Mouse (Mus musculus) liver, adult 2 months (tissue): ENCODE measurements at regions not wholly inside any gene's neighbourhood (a gene's known extent, or its start where the extent isn't known, plus 50 kb on each side); places are given as distances from the start of the nearest gene placed in this dataset.

Source experiments
- DNase-seq: peaks from one replicate; pipeline ENCODE4 v3.0.0-alpha.2; 2011; ENCODE audit warnings: low read depth, low spot score; ENCODE audit errors: extremely low read depth
- H3K27ac ChIP-seq: fragments of 200-500 bp; replicated peaks from 2 replicates; pipeline ENCODE4 v1.5.1; 2012; ENCODE audit warnings: low read depth, mild to moderate bottlenecking, control low read depth, inconsistent platforms, low read length; ENCODE audit not compliant: insufficient read depth
- H3K27me3 ChIP-seq: fragments of 200-500 bp; 2 replicates; pipeline ENCODE4 v1.6.1; 2012; ENCODE audit warnings: mild to moderate bottlenecking, moderate library complexity, low read length, inconsistent platforms; ENCODE audit not compliant: control insufficient read depth, insufficient read depth
- H3K36me3 ChIP-seq: fragments of 200-500 bp; 2 replicates; pipeline ENCODE4 v1.6.1; 2012; ENCODE audit warnings: low read length, inconsistent platforms; ENCODE audit not compliant: control insufficient read depth, insufficient read depth
- H3K4me1 ChIP-seq: fragments of 200-500 bp; 2 replicates; pipeline ENCODE4 v1.6.1; 2011; ENCODE audit warnings: low read length; ENCODE audit not compliant: control insufficient read depth, insufficient read depth
- H3K4me3 ChIP-seq: fragments of 200-500 bp; 2 replicates; pipeline ENCODE4 v1.5.1; 2011; ENCODE audit warnings: low read depth, mild to moderate bottlenecking, control low read depth, low read length, moderate library complexity; ENCODE audit not compliant: insufficient read depth
- H3K79me2 ChIP-seq: fragments of 200-500 bp; 2 replicates; pipeline ENCODE4 v1.6.1; 2012; ENCODE audit warnings: inconsistent platforms, mild to moderate bottlenecking, low read length, moderate library complexity; ENCODE audit not compliant: control insufficient read depth, insufficient read depth
- H3K9ac ChIP-seq: fragments of 200-500 bp; 2 replicates; pipeline ENCODE4 v1.6.1; 2012; ENCODE audit warnings: low read depth, mild to moderate bottlenecking, control low read depth, inconsistent platforms, low read length
- CTCF ChIP-seq: fragments of 200-500 bp; IDR thresholded peaks from 2 replicates; pipeline ENCODE4 v1.5.1; 2011; ENCODE audit warnings: low read depth, low read length, control low read depth
- POLR2A ChIP-seq: fragments of 200-500 bp; IDR thresholded peaks from 2 replicates; pipeline ENCODE4 v1.6.1; 2011; ENCODE audit warnings: low read length, control low read depth; ENCODE audit not compliant: insufficient read depth; ENCODE audit errors: extremely low read depth
- WGBS: fragments of 180-500 bp; shearing (Covaris S2); methylation state at CpG from one replicate; pipeline ENCODE4 v1.1.7; 2018; 5-methylcytosine and 5-hydroxymethylcytosine counted together

DNA sequence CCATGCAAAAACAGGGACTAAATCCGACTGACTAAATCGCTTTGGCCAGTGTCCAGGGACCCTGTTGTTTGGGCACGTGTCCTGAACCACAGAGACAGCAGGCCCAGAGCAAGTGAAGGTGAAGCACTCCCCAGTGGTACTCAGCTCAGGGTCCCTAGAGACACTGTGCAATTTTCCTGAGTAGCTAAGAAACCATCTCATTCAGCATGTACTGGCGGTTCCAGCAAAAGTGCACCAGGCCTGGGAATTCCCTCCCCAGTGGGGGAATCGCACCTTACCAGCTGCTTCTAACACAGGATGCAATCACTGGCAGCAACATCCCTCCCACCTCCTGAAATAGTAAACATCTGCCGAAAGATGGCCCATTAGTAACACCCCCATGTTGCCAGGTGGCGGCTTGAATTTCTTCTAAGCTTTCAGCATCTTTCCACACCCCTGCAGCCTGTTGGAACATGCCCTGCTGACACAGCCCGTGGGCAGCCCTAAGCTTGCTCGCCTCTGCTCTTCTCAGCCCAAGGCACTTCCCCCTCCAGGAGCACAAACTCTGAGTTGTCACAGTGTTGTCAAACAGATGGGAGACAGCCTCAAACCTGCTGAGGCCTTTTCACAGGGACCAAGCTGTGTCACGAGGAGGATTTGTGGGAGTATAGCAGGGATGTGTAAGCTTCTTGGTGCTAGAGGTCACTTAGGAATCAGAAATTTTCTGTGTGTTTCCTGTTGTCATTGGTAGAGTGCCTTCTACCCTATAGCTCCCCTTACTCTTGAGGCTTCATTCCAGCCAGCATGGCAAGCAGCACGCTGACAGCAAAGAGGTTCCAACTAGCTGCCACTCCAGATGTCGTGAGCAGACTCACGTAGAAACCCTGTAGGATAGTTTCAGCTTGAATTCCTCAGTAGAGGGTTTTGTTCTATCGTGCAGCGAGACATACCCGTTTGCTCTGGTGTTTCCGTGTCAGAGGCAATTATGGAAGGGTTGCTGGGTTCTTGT lies 186.8 kb upstream of the Ntm start:
- no peak overlapping the region for H3K9ac ChIP-seq

DNA sequence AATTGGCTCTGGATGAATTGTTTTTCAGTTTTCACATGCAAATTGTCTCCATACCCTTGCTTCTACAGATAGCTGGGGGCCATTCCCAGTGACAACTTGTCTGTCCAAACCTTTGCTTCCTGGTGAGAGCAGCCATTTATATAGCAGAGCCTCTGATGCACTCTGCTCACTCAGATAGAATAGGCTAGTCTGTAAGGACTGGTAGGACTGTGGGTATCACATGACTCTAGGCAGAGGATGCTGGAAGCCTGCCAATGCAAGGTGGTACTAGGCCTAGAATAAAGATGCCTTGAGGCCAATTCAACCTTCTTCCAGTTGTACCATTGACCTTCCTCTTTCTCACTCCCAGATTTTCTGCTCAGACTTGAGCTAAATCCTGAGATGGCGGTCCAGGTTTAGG lies 188.2 kb upstream of the Ntm start:
- no peak overlapping the region for H3K27ac ChIP-seq
- WGBS = 90% methylated on average over 1 of the region's 1 CpGs
- no peaks in the 10 kb centered on the region for H3K36me3 ChIP-seq
- H3K79me2 ChIP-seq = no peaks in the 10 kb centered on the region
- TF ChIP-seq CTCF (no peak), POLR2A (no peak)
- no peaks in the 10 kb centered on the region for H3K4me1 ChIP-seq
- DNase-seq = no peak
- H3K27me3 ChIP-seq = no peaks in the 10 kb centered on the region
- H3K4me3 ChIP-seq = no peak overlapping the region
- H3K9ac ChIP-seq = no peak overlapping the region

More for the DNA sequence above, 186.8 kb upstream of the Ntm start:
- no peak for DNase-seq
- no peak for TF ChIP-seq POLR2A
- TF ChIP-seq CTCF = no peak
- no peak overlapping the region for H3K4me3 ChIP-seq
- WGBS = 56% methylated on average over 17 of the region's 17 CpGs
- no peaks in the 10 kb centered on the region for H3K4me1 ChIP-seq
- no peaks in the 10 kb centered on the region for H3K36me3 ChIP-seq
- no peaks in the 10 kb centered on the region for H3K79me2 ChIP-seq
- no peak overlapping the region for H3K27ac ChIP-seq
- no peaks in the 10 kb centered on the region for H3K27me3 ChIP-seq

DNA sequence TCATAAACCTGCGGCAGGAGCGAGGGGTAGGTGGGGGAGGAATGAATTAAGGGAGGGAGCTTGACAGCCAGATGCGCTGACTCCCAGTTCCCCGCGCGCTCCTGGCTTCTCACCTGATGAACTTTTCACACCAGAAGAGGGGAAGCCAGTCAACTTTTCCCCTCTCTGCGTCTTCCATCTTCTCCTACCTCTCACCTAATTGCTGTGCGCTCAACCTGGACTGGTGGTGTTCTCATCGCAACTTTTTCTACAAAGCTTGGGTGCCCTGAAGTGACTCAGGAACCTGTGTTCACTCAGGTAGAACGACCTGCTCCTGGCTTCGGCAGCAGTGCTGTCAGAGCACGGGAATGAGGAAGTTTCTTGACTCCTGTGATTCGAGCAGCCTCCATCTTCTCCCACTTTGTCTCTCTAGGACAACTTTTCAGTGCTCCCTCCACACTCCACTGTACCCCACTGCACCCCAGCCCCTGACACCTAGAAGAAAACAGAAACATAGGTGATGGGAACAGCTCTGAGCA lies 203.4 kb upstream of the Ntm start:
- H3K4me3 ChIP-seq = no peak overlapping the region
- no peaks in the 10 kb centered on the region for H3K4me1 ChIP-seq
- H3K27me3 ChIP-seq = no peaks in the 10 kb centered on the region
- H3K9ac ChIP-seq = no peak overlapping the region
- TF ChIP-seq CTCF (no peak), POLR2A (no peak)
- 82% methylated on average over 13 of the region's 13 CpGs for WGBS
- DNase-seq = no peak
- H3K79me2 ChIP-seq = no peaks in the 10 kb centered on the region
- H3K36me3 ChIP-seq = no peaks in the 10 kb centered on the region
- no peak overlapping the region for H3K27ac ChIP-seq

DNA sequence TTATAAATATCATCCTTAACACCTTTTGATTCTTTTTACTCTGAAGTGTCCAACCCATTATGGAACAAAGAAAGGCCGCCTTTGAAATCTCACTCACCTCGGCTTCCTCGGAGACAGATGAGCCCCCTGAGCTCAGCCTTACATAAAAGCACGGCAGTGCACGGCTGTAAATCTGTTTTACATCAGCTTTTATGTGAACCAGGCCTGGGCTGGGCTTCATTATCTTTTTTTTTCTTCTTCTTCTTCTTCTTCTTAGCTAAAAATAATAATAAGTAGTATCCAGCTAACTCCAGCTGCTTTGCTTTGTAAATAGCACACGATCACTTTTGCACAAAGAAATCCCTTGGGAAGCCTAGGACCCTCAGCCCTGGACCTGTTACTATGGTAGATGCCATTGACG lies 204.3 kb upstream of the Ntm start:
- Histone ChIP-seq H3K27me3 (no peaks in the 10 kb centered on the region), H3K27ac (no peak overlapping the region), H3K79me2 (no peaks in the 10 kb centered on the region), H3K36me3 (no peaks in the 10 kb centered on the region), H3K9ac (no peak overlapping the region), H3K4me3 (no peak overlapping the region), H3K4me1 (no peaks in the 10 kb centered on the region)
- TF ChIP-seq POLR2A = no peak
- TF ChIP-seq CTCF = no peak
- 87% methylated on average over 7 of the region's 7 CpGs for WGBS
- no peak for DNase-seq

DNA sequence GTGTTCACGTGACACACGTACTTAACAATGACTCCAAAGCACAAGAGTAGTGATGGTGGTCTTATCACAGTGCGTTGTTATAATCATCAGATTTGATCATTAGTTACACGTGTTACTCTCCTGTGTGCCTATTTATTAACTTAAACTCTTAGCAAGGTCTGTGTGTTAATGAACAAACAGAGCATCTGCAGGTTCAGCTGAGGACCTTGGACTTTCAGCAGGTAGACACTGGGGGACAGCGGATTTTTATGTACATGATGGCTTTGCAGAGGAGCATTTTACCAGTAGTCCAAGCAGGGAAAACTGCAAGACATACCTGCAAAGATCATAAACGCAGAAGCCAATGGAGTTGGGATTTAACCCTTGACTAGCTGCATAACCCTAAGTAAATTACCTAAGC lies 211.7 kb upstream of the Ntm start:
- H3K4me1 ChIP-seq = no peaks in the 10 kb centered on the region
- H3K27ac ChIP-seq = no peak overlapping the region
- TF ChIP-seq CTCF (no peak), POLR2A (no peak)
- no peak for DNase-seq
- H3K4me3 ChIP-seq = no peak overlapping the region
- no peaks in the 10 kb centered on the region for H3K79me2 ChIP-seq
- H3K36me3 ChIP-seq = no peaks in the 10 kb centered on the region
- H3K9ac ChIP-seq = no peak overlapping the region
- no peaks in the 10 kb centered on the region for H3K27me3 ChIP-seq
- 51% methylated on average over 6 of the region's 6 CpGs for WGBS

DNA sequence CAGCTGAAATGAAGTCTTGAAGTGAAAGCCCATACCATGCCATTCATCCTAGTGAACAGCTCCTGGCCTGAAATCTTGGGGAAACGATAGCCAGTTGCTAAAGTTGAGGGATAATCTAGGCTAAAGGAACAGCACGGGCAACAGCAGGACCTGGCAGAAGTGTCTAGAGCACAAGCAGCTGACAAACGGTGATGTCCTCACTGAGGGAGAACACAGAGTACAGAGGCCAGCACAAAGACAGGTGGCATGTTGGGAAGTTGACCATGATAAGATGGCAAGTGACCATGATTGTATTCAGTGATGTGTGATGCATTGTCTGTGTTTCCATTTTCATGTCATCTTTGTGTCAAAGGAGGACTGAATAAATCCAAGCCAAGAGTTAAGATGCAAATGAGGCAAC lies 212.4 kb upstream of the Ntm start:
- DNase-seq = no peak
- Histone ChIP-seq H3K27me3 (no peaks in the 10 kb centered on the region), H3K79me2 (no peaks in the 10 kb centered on the region), H3K36me3 (no peaks in the 10 kb centered on the region), H3K9ac (no peak overlapping the region), H3K4me1 (no peaks in the 10 kb centered on the region), H3K27ac (no peak overlapping the region), H3K4me3 (no peak overlapping the region)
- WGBS = 81% methylated on average over 3 of the region's 3 CpGs
- TF ChIP-seq POLR2A = no peak
- no peak for TF ChIP-seq CTCF
